Mouse (Mus musculus) spleen, adult 2 months (tissue): ENCODE results near the gene Dennd5b. TPM values are rescaled to one million over a fixed set of nuclear protein-coding genes. Genes with fewer than 3 reads are reported as not detected.

ENCODE experiments used
- DNase-seq, 2 experiments: peaks; one replicate each; pipeline versions ENCODE4 v3.0.0 to v3.0.0-alpha.2; 2012 to 2021; ENCODE audit warnings: low spot score in 2 of 2, low read depth in 1 of 2
- H3K27ac ChIP-seq: fragments of 200-500 bp; 2 replicates; pipeline ENCODE4 v1.5.1; 2012; ENCODE audit warnings: low read length, inconsistent platforms; ENCODE audit not compliant: insufficient read depth
- H3K27me3 ChIP-seq: fragments of 200-500 bp; 2 replicates; pipeline ENCODE4 v1.6.1; 2012; ENCODE audit warnings: mild to moderate bottlenecking, moderate library complexity, low read length, inconsistent platforms; ENCODE audit not compliant: control insufficient read depth, insufficient read depth
- H3K36me3 ChIP-seq: fragments of 200-500 bp; 2 replicates; pipeline ENCODE4 v1.6.1; 2012; ENCODE audit warnings: mild to moderate bottlenecking, low read length, inconsistent platforms; ENCODE audit not compliant: control insufficient read depth, insufficient read depth
- H3K4me1 ChIP-seq: fragments of 200-500 bp; 2 replicates; pipeline ENCODE4 v1.6.1; 2011; ENCODE audit warnings: inconsistent platforms; ENCODE audit not compliant: control insufficient read depth, insufficient read depth, insufficient read length
- H3K4me3 ChIP-seq: fragments of 200-500 bp; 2 replicates; pipeline ENCODE4 v1.5.1; 2011; ENCODE audit warnings: mild to moderate bottlenecking, inconsistent platforms; ENCODE audit not compliant: insufficient read depth, insufficient read length; ENCODE audit errors: extremely low read depth
- CTCF ChIP-seq: fragments of 200-500 bp; IDR thresholded peaks from 2 replicates; pipeline ENCODE4 v1.5.1; 2011; ENCODE audit warnings: mild to moderate bottlenecking, inconsistent platforms; ENCODE audit not compliant: insufficient read depth, insufficient read length, insufficient replicate concordance; ENCODE audit errors: extremely low read depth
- POLR2A ChIP-seq: fragments of 200-500 bp; IDR thresholded peaks from 2 replicates; pipeline ENCODE4 v1.6.1; 2011; ENCODE audit warnings: low read depth, low read length, inconsistent platforms
- WGBS: fragments of 180-500 bp; shearing (Covaris S2); methylation state at CpG from one replicate; pipeline ENCODE4 v1.1.7; 2018; 5-methylcytosine and 5-hydroxymethylcytosine counted together
- polyA plus RNA-seq: library from polyadenylated mRNA; depleted of rRNA; stranded (reverse); fragments of >200 nt; gene quantifications from 2 replicates; pipeline ENCODE4 v1.2.3, GENCODE M21; 2012

Gene Dennd5b
- polyA plus RNA-seq, 1 experiment, result 5.1 TPM

DNA sequence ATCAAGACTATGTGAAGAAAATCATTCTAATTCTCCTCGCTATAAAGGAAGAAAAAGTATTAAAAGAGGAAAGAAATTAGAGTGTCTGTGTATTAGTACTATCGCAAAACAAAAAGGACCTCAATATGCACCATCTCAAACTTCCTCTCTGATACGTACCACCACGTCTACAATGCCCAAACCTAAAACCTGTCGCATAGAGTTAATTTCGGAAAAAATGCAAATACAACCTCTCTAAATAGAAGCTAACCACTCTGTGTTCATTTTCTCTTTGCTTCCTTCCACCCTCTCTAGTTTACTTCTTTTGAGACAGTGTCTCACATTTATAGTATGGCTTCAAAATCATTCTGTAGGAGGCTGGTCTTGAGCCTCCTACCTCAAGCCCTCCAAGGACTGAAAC, 9.1 kb downstream of the Dennd5b start:
- H3K36me3 ChIP-seq, result no peaks in the 10 kb centered on the region
- WGBS, result 44% methylated on average over 6 of the region's 6 CpGs

DNA sequence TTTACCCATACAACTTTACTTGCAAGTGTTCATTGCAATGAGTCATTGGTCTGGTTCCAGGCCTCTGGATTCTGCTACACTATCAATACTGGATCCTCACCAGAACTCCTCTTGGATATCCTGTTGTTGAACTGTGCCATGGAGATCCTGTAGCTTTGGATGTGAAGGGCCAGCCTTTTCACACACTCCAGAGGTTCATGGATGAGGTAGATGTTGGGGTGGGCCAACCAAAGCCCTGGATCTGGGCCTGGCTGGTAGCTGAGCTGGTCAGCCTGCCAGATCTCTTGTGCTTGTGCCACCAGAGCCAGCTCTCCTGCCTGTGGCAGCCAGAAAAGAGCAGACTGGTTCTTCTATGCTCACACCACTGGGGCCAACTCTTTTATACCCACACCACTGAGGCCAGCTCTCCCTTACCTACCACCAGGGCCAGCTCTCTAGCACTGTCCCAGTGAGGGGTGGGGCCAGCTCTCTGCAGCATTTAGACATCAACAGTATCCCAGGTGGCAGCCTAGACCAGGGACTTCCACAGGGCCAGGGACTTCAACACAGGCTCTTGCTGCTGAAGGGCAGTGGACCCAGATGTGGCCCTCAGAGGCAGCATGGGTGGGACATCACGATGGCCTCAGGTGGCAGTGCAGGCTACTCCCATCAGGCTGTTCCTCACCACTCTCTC, 24.2 kb downstream of the Dennd5b start:
- Histone ChIP-seq H3K4me3 (no peak overlapping the region), H3K36me3 (peaks cover 5% of the 10 kb centered on the region), H3K4me1 (no peaks in the 10 kb centered on the region), H3K27ac (no peak overlapping the region), H3K27me3 (no peaks in the 10 kb centered on the region)
- no peak for DNase-seq
- WGBS, result 95% methylated on average over 1 of the region's 1 CpGs
- TF ChIP-seq POLR2A, result no peak
- no peak for TF ChIP-seq CTCF

More for the DNA sequence above, 9.1 kb downstream of the Dennd5b start:
- DNase-seq, result peak in 1 of 2 experiments; percentile 52
- TF ChIP-seq POLR2A (no peak; the same call in 1 of the 2 replicates), CTCF (no peak)
- Histone ChIP-seq H3K4me3 (no peak overlapping the region; the same call in 1 of the 2 replicates), H3K27me3 (no peaks in the 10 kb centered on the region), H3K4me1 (peaks cover 15% of the 10 kb centered on the region; the same call in 1 of the 2 replicates), H3K27ac (peak overlapping the region; percentile 64; the same call in 1 of the 2 replicates)

DNA sequence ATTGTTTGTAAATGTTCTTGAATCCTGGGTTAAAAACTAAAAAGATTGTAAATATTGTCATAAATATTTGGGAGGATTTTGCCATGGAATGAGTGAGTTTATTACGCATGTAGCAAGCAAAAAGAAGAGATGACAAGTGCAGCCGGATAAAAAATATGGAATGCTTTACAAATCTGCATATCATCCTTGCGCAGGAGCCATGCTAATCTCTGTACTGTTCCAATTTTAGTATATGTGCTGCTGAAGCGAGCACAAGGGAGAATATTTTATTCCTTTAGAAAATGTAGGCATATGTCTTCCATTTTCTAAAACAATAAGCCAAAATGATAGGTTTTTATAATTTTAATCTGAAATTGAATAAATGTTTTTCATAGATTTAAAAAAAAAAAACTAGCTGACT, 27.6 kb downstream of the Dennd5b start:
- H3K4me1 ChIP-seq, result no peaks in the 10 kb centered on the region
- H3K4me3 ChIP-seq, result no peak overlapping the region
- WGBS, result 89% methylated on average over 4 of the region's 4 CpGs

DNA sequence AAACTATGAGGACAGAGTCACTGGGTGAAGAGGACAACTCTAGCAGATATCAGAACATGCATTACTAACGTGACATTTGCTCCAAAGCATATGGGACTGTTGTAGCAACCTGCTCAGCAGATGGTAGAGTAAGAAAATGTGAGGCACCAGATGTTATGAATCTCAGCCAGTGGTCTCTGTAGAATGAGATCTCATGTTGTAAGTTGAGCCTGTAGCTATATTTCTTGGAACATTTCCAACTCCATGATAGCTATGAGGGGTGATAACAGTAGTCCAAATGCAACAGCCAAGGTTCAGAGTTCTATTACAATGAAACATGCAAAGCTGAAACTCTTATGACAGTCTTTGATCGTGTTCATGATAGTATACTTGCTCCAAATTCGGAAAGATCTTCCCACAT, 28.6 kb downstream of the Dennd5b start:
- H3K27ac ChIP-seq, result no peak overlapping the region
- no peak overlapping the region for H3K4me3 ChIP-seq
- H3K4me1 ChIP-seq, result no peaks in the 10 kb centered on the region
- no peaks in the 10 kb centered on the region for H3K27me3 ChIP-seq
- peaks cover 5% of the 10 kb centered on the region for H3K36me3 ChIP-seq
- no peak for DNase-seq
- TF ChIP-seq CTCF, result no peak
- no peak for TF ChIP-seq POLR2A
- 84% methylated on average over 3 of the region's 3 CpGs for WGBS

More for the DNA sequence above, 27.6 kb downstream of the Dennd5b start:
- H3K27ac ChIP-seq, result no peak overlapping the region
- DNase-seq, result no peak
- no peaks in the 10 kb centered on the region for H3K27me3 ChIP-seq
- peaks cover 5% of the 10 kb centered on the region for H3K36me3 ChIP-seq
- no peak for TF ChIP-seq POLR2A
- no peak for TF ChIP-seq CTCF

DNA sequence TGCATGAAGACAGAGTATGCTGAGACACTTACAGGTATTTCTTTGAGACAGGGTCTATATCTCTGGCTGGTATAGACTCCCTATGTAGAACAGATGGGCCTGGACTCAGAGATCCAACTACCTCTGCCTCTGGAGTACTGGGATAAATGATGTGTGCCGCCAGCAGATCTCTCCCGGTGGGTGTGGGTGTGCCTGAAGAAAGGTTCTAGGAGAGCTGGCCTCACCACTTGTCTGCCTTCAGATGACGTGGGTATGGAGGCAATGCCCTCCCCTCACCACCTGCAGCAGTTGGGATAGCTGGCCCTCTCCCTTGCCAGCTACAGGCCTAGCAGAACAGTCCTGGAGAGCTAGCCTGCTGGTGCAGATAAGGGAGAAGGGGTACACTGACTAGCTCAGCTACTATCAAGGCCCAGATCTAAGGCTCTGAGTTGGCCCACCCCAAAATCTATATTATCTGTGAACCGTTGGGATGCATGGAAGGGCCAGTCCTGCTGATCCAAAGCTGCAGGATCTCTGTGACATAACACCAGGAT, 30.8 kb downstream of the Dennd5b start:
- no peak for DNase-seq
- Histone ChIP-seq H3K4me3 (no peak overlapping the region), H3K27me3 (no peaks in the 10 kb centered on the region), H3K27ac (no peak overlapping the region), H3K4me1 (peaks cover 2% of the 10 kb centered on the region; the same call in 1 of the 2 replicates), H3K36me3 (peaks cover 3% of the 10 kb centered on the region; the same call in 1 of the 2 replicates)
- TF ChIP-seq POLR2A, result no peak
- no peak for TF ChIP-seq CTCF
- 84% methylated on average over 4 of the region's 4 CpGs for whole genome bisulfite sequencing

DNA sequence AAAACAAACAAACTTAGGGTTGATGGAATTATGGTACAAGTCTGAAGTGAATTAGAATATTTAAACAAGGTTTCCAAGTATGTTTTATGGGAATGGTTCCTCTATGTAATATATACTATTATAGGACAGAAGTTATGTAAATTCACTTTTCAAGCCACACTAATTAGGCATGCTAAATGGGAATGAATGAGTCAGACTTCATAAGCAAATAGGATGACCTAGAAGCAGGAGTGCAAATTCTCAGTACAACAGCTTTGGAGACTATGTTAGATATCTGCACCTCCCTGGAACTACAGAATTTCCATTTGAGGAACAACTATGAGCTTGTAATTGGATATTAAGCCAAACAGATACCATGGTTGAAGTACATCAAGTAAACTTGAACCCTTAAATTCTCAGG, 38.1 kb downstream of the Dennd5b start:
- no peak overlapping the region for H3K27ac ChIP-seq
- TF ChIP-seq CTCF, result no peak
- TF ChIP-seq POLR2A, result no peak

DNA sequence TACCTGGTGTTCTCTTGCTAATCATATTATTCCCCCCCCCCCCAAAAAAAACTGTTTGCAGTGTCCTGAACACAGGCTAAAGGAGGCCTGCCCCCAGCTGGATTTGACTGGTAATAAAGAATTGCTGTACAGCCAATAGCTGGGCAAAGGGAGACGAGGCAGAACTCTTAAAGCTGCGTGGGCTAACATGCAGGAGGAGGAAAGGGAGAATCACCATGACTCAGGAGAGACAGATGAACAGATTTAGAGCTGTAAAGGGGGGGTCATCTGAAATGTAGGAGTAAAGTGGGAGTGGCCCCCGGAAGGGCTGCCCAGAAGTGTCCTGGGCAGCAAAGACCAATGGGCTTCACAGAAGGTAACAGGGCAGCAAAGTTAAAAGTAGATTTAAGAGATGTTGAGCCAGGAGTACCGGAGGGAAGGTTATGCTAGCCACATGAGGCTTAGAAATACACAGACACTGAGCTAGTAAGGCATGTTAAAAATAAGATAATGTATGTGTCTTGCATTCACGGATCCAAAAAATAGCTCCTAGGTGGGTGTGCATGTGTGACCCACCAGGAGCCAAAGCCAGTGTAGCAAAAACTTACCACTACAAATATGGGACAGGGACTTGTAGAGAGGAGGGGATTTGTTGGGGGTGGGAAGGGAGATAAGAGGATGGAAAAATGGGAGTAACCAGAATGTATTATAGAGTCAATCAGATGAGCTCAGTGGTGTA, 40.7 kb downstream of the Dennd5b start:
- Histone ChIP-seq H3K27me3 (no peaks in the 10 kb centered on the region), H3K36me3 (no peaks in the 10 kb centered on the region), H3K4me3 (no peak overlapping the region), H3K27ac (no peak overlapping the region), H3K4me1 (no peaks in the 10 kb centered on the region)
- TF ChIP-seq CTCF (no peak), POLR2A (no peak)
- WGBS, result 88% methylated on average over 5 of the region's 5 CpGs
- DNase-seq, result no peak

More for the DNA sequence above, 38.1 kb downstream of the Dennd5b start:
- Histone ChIP-seq H3K27me3 (no peaks in the 10 kb centered on the region), H3K36me3 (peaks cover 2% of the 10 kb centered on the region; the same call in 1 of the 2 replicates), H3K4me3 (no peak overlapping the region), H3K4me1 (peaks cover 2% of the 10 kb centered on the region; the same call in 1 of the 2 replicates)
- no peak for DNase-seq
